Mouse (Mus musculus): Measurements from ENCODE around the gene Dap3.

DNA sequence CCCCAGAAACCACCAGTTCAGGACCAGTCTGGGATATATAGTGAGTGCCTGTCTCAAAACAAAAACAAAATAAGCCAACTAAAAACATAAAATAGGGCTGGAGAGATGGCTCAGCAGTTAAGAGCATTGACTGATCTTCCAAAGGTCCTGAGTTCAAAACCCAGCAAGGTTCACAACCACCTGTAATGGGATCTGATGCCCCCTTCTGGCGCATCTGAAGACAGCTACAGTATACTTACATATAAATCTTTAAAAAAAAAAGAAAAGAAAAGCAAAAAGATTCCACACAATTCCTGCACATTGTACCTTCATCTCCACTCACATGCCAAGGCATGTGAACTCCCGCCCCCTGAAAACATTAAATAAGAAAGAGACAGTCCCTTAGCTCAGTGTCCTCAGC is 25.3 kb downstream of the Dap3 start:
- TF ChIP-seq CTCF (IDR thresholded peaks at IDR 0.05; ENCODE audit: low read depth, low read length) (no peak), POLR2A (IDR thresholded peaks at IDR 0.05; ENCODE audit: extremely low read depth, insufficient read depth, low read length) (no peak)
